In the genomic region with DNA sequence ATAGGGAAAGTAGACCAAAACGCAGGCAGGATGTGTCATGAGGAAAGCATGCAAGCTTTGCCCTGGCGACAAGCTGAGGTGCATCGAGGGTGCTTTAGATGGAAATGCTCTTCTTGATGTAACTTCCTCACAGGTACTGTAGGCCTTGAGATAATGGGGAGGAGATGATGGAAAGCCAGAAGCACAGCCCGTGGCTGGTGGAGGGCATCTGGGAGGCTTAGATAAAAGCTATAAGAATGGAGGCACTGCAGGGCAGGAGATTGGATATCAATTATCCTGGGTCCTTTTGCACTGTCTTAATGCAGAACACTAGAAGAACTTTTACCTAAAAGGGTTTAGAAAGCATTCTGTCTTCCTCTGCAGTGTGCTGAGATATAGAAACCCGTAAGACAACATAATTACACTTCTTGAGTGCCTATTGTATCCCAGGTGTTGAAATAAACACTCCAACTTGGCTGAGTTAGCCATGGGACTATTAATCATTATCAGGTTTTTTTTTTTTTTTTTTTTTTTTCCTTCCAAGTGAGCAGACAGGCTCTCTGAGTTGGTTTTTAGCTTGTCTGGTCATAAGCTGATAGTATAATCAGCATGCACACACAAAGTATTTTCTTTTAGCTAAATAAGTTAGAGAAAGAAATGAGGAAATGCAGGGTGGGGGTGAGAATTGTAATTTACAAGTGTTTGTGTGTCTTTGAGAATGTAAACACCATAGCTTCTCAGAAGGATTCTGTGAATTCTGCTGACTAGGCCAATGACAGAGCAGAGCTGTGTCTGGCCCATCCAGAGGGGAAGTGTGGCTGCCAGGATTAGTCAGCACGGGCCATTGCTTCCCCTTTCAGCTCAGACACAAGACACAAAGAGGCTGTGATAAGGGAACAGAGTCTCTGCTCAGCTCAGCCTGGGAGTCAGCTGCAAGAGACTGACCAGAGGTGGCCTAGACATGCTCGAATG, we compare ENCODE assay signal across 8 mouse cellular contexts.
DNase-seq lines count a peak whose midpoint lies in the region; ATAC-seq and TF ChIP-seq lines count a peak whose summit lies in the region.

No protein-coding gene starts in this region.

- no peak overlapping the region for H3K9ac ChIP-seq in forebrain, postnatal 0 days

- peaks cover 4% of the 10 kb centered on the region; the same call in 1 of the 2 replicates for H3K4me1 ChIP-seq in forebrain, postnatal 0 days (ENCODE audit: insufficient read depth)

- H3K27ac ChIP-seq in forebrain, postnatal 0 days (ENCODE audit: low read depth, low read length) = 0 out of 2 replicates have a peak overlapping the region, but pooled peaks have one; percentile 23

- H3K4me2 ChIP-seq in forebrain, postnatal 0 days (ENCODE audit: low read depth) = no peak overlapping the region

- H3K36me3 ChIP-seq in forebrain, postnatal 0 days (ENCODE audit: insufficient read depth) = no peaks in the 10 kb centered on the region

- peak; percentile 99 for DNase-seq in MEL-GATA-1-ER (ENCODE audit: extremely low read depth, low read depth)
- DNase-seq in c-Kit-positive CD71-positive TER-119-negative erythroid progenitor cells, embryonic 14.5 days (ENCODE audit: low read depth) = peak; percentile 59
- peak; percentile 56 for DNase-seq in forebrain, postnatal 0 days
- peak; percentile 61 for DNase-seq in heart, postnatal 4 days
- peak; percentile 41 to 49 for DNase-seq in layer of hippocampus, postnatal 10 days (ENCODE audit: low spot score in 2 of 2)
- peak; percentile 29 for DNase-seq in lung, postnatal 10 days
- DNase-seq in ovary, postnatal 36 days (ENCODE audit: low spot score) = peak; percentile 24
- no peak for DNase-seq in thymus, postnatal 4 days

- WGBS in forebrain, postnatal 0 days = 50% methylated on average over 7 of the region's 7 CpGs

- peak; percentile 92 for ATAC-seq in forebrain, postnatal 0 days

- TF ChIP-seq CTCF in forebrain, postnatal 0 days (IDR thresholded peaks at IDR 0.05; ENCODE audit: low read depth) = no peak

- no peak overlapping the region for H3K4me3 ChIP-seq in forebrain, postnatal 0 days (ENCODE audit: low read depth, low read length)

- H3K27me3 ChIP-seq in forebrain, postnatal 0 days (ENCODE audit: insufficient read depth, low read length) = no peaks in the 10 kb centered on the region

- no peaks in the 10 kb centered on the region for H3K9me3 ChIP-seq in forebrain, postnatal 0 days (ENCODE audit: low read length)
